Mouse (Mus musculus): ENCODE data around the gene Inhbe. TPM values are rescaled to one million over a fixed set of nuclear protein-coding genes. Genes with fewer than 3 reads are reported as not detected.
A peak's percentile ranks its signal among the peaks of the same experiment; 100 is the strongest.

The Inhbe gene
- polyA plus RNA-seq (2014; fragmentation: Nextera tagmentation; extraction: Ambion mirVana) = 0.03 and 0.15 TPM in 2 replicates

DNA sequence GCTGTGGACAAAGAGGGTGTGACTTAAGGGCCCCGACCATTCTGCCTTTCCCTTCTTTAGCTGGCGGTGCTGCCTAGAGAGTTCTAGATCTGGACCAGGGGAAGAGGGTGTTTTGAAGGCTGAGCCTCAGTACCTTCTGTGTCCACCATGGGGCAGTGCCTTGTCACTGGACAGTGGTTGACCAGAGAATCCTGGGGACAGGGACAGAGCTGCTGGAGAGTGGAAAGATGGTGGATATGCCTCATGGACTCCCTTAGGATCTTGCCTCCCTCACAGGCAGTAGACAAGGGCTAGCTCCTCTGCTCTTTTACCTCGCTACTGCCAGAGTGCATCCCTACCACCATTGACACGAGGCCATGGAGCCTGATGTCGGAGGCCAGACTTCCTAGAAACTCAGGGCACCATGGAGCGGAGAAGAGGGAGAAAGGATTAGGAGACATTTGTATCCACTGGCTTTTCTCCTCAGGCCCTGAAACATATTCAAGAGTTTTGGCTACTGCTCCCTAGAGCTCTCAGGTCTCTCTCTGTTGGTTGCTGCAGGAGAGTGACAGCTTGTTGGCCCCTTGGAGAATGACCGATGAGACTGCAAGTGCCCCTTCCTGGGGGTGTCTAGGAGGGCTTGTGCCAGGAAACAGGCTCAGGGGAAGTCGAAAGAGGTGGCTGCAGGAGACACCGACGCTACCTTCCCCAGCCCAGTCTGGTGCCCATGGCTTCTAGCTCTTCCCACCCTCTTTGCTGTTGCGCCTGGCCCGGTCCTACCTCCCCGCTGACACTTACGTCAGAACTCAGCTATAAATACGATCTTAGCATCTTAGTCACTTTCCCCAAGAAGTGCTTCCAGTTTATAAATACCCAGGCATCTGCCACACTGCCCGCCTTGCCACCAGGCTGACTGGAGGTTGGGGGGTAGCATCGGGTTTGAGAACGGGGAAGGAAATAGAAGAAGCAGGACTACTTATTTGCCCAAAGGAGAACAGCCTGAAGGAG, at the start of gene Inhbe:
Gene Inhbe (minus strand): TSS at position 503 of the 987 bp plus-strand sequence.
- ATAC-seq (ENCODE audit: insufficient number of reproducible peaks, low FRiP score, low TSS enrichment, low read depth) = no peak
- H3K4me3 ChIP-seq (ENCODE audit: low read depth, low read length) = no peak within 1 kb of the TSS

DNA sequence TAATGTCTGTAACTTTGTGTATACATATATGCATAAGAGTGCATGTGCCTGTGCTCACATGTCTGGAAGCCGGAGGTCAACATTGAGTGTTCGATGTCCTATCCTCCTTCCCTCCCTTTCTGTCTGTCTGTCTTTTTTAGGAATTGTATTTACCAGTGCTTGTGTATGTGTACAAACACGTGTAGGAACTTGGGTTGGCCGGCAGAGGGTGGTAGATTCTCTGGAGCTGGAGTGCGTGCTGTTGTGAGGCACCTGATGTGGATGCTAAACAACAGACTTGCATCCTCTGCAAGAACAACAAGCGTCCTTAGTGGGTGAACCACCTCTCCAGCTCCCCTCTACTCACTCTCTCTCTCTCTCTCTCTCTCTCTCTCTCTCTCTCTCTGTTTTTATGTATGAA, 37.6 kb upstream of the Inhbe start:
- Histone ChIP-seq H3K4me3 (ENCODE audit: low read depth, low read length) (no peak overlapping the region), H3K4me1 (ENCODE audit: control insufficient read depth, insufficient read depth, low read length) (no peaks in the 10 kb centered on the region), H3K36me3 (ENCODE audit: control insufficient read depth, insufficient read depth, low read length) (peaks cover 2% of the 10 kb centered on the region; the same call in 1 of the 2 replicates), H3K9ac (ENCODE audit: low read length) (no peak overlapping the region), H3K4me2 (ENCODE audit: low read depth, severe bottlenecking) (no peak overlapping the region), H3K27me3 (ENCODE audit: control insufficient read depth, insufficient read depth, low read length) (no peaks in the 10 kb centered on the region), H3K27ac (replicated peaks; ENCODE audit: low read depth, low read length) (no peak overlapping the region), H3K9me3 (ENCODE audit: control insufficient read depth, low read length) (no peaks in the 10 kb centered on the region)
- no peak for ATAC-seq (ENCODE audit: insufficient number of reproducible peaks, low FRiP score, low TSS enrichment, low read depth)
- WGBS = 84% methylated on average over 6 of the region's 6 CpGs
- DNase-seq (ENCODE audit: low spot score) = no peak

More for the DNA sequence above, at the start of gene Inhbe:
- WGBS = 85% methylated on average over 18 of the region's 18 CpGs
- Histone ChIP-seq H3K9me3 (ENCODE audit: control insufficient read depth, low read length) (no peaks in the 10 kb centered on the region), H3K9ac (ENCODE audit: low read length) (no peak within 1 kb of the TSS), H3K27me3 (ENCODE audit: control insufficient read depth, insufficient read depth, low read length) (no peaks in the 10 kb centered on the region), H3K4me1 (ENCODE audit: control insufficient read depth, insufficient read depth, low read length) (no peaks in the 10 kb centered on the region), H3K36me3 (ENCODE audit: control insufficient read depth, insufficient read depth, low read length) (no peaks in the 10 kb centered on the region), H3K27ac (replicated peaks; ENCODE audit: low read depth, low read length) (no peak within 1 kb of the TSS), H3K4me2 (ENCODE audit: low read depth, severe bottlenecking) (no peak within 1 kb of the TSS)
- no peak for DNase-seq (ENCODE audit: low spot score)

DNA sequence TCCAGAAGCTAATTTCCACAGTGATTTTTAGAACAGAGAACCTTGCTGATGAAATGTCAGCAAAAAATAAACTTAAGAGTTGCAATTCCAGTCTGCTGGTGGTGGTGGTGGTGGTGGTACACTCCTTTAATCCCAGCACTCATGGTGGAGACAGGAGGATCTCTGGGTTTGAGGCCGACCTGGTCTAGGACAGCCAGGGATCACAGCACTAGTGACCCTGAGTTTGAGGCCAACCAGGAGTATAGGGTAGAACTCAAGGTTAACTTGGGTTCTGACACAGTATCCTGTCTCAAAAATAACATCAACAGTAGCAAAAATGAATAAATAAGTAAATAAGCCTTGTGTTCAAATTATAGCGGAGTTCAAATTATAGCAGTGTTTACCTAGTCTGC, 27.5 kb upstream of the Inhbe start:
- no peaks in the 10 kb centered on the region for H3K36me3 ChIP-seq (ENCODE audit: control insufficient read depth, insufficient read depth, low read length)
- no peaks in the 10 kb centered on the region for H3K9me3 ChIP-seq (ENCODE audit: control insufficient read depth, low read length)
- H3K27me3 ChIP-seq (ENCODE audit: control insufficient read depth, insufficient read depth, low read length) = no peaks in the 10 kb centered on the region
- ATAC-seq (ENCODE audit: insufficient number of reproducible peaks, low FRiP score, low TSS enrichment, low read depth) = no peak
- H3K4me2 ChIP-seq (ENCODE audit: low read depth, severe bottlenecking) = peak overlapping the region; percentile 58
- no peak for DNase-seq (ENCODE audit: low spot score)
- H3K9ac ChIP-seq (ENCODE audit: low read length) = no peak overlapping the region; the same call in 1 of the 2 replicates
- WGBS = 57% methylated on average over 2 of the region's 2 CpGs
- peaks cover 5% of the 10 kb centered on the region; the same call in 1 of the 2 replicates for H3K4me1 ChIP-seq (ENCODE audit: control insufficient read depth, insufficient read depth, low read length)
- peak overlapping the region; percentile 99; the same call in 1 of the 2 replicates for H3K27ac ChIP-seq (replicated peaks; ENCODE audit: low read depth, low read length)
- H3K4me3 ChIP-seq (ENCODE audit: low read depth, low read length) = peak overlapping the region; percentile 57

DNA sequence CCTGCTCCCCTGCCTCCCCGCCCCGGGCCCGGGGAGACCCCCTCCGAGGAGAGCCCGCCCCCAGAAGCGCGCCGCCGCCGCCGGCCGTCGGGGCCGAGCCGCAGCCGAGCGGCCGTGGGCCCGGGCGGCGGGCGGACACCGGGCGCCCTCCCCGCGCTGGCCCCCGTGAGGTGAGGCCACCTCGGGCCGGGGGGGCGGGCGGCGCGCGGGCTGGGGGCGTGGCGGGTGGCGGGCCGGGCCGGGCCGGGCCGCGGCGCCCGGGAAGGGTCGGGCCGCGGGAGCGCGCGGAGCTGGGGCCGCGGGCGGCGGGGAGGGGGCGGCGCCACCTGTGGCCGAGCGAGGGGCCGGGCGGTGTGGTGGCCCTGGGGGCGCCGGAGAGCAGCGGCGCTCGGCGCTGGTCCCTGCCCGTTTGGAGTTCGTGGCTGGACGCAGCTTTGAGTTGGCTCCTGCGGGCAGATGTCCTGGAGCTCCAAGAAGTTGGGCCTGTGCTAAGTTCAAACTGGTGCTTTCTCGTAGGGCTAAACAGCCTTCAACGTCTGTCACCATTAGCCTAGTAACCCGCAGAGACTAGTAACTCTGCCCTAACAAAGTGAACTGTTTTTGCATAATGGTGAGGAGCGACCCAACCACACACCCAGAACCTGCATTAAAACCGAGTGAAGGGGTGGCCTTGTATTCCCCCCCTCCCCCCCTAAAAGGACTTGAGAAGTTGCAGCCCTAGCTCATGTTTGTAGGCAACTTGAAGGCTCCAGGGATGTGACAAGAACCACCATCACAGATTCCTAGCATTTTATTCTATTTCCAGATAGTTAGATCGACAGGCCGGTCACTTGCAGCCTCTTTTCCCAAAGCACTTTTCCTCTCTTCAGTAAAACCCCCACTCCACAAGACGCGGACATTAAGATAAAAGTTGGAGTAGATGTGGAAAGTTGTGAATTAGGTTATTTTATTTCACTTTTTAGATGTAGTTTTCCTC, 26.8 kb upstream of the Inhbe start:
- peak overlapping the region; percentile 99 for H3K27ac ChIP-seq (replicated peaks; ENCODE audit: low read depth, low read length)
- H3K4me1 ChIP-seq (ENCODE audit: control insufficient read depth, insufficient read depth, low read length) = peaks cover 5% of the 10 kb centered on the region; the same call in 1 of the 2 replicates
- no peaks in the 10 kb centered on the region for H3K27me3 ChIP-seq (ENCODE audit: control insufficient read depth, insufficient read depth, low read length)
- peak overlapping the region; percentile 97 for H3K9ac ChIP-seq (ENCODE audit: low read length)
- DNase-seq (ENCODE audit: low spot score) (peak; percentile 80), ATAC-seq (ENCODE audit: insufficient number of reproducible peaks, low FRiP score, low TSS enrichment, low read depth) (peak; percentile 60)
- H3K36me3 ChIP-seq (ENCODE audit: control insufficient read depth, insufficient read depth, low read length) = no peaks in the 10 kb centered on the region
- peak overlapping the region; percentile 57 for H3K4me3 ChIP-seq (ENCODE audit: low read depth, low read length)
- no peaks in the 10 kb centered on the region for H3K9me3 ChIP-seq (ENCODE audit: control insufficient read depth, low read length)
- WGBS = 3% methylated on average over 21 of the region's 79 CpGs
- peak overlapping the region; percentile 58 for H3K4me2 ChIP-seq (ENCODE audit: low read depth, severe bottlenecking)

DNA sequence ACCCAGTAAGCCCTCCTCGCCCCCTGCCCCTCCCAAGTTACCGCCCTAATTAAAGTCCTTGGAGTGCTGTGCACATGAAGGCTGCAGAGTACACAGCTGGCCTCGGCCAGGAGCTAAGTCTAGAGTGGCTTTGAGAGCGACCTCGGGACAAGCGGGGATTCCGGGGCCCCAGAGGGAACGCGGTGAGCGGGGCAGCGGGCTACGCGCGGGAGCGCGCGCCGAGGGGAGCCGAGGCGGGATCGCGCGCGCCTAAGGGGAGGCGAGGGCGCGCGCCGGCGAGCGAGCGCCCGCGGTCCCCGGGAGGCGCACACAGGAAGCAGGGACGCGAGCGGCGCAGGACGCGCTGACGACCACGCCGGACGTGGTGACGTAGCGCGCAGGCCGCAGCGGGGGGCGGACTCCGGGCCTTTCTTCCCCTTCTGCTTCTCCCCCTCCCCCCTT, 26.1 kb upstream of the Inhbe start, which contains the start of gene R3hdm2:
Gene R3hdm2 (plus strand): TSS at position 77 of the 441 bp plus-strand sequence.
- H3K36me3 ChIP-seq (ENCODE audit: control insufficient read depth, insufficient read depth, low read length) = no peaks in the 10 kb centered on the region
- H3K27ac ChIP-seq (replicated peaks; ENCODE audit: low read depth, low read length) = peak within 1 kb of the TSS; percentile 99
- ATAC-seq (ENCODE audit: insufficient number of reproducible peaks, low FRiP score, low TSS enrichment, low read depth) (peak; percentile 91), DNase-seq (ENCODE audit: low spot score) (peak; percentile 98)
- WGBS = under 1% methylated on average over 44 of the region's 53 CpGs
- no peaks in the 10 kb centered on the region for H3K9me3 ChIP-seq (ENCODE audit: control insufficient read depth, low read length)
- H3K27me3 ChIP-seq (ENCODE audit: control insufficient read depth, insufficient read depth, low read length) = no peaks in the 10 kb centered on the region
- H3K9ac ChIP-seq (ENCODE audit: low read length) = peak within 1 kb of the TSS; percentile 97
- peak within 1 kb of the TSS; percentile 57 for H3K4me3 ChIP-seq (ENCODE audit: low read depth, low read length)
- peak within 1 kb of the TSS; percentile 58 for H3K4me2 ChIP-seq (ENCODE audit: low read depth, severe bottlenecking)
- H3K4me1 ChIP-seq (ENCODE audit: control insufficient read depth, insufficient read depth, low read length) = peaks cover 5% of the 10 kb centered on the region; the same call in 1 of the 2 replicates

DNA sequence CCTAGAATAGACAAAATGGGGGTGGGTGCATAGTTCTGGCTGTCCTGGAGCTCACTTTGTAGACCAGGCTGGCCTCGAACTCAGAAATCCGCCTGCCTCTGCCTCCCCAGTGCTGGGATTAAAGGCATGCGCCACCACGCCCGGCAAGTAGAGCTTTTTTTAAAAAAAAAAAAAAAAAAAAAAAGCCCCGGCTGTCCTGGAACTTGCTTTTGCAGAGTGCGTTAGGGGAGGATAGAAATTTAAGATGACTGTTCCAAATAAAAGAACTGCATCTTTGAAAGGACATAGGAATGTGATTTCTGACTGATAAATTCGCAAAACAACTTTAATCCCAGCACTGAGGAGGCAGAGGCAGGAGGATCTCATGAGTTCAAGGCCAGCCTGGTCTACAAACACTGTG, 25.4 kb upstream of the Inhbe start:
- ATAC-seq (ENCODE audit: insufficient number of reproducible peaks, low FRiP score, low TSS enrichment, low read depth) (no peak), DNase-seq (ENCODE audit: low spot score) (no peak)
- H3K9ac ChIP-seq (ENCODE audit: low read length) = peak overlapping the region; percentile 97
- H3K4me3 ChIP-seq (ENCODE audit: low read depth, low read length) = peak overlapping the region; percentile 57
- no peaks in the 10 kb centered on the region for H3K9me3 ChIP-seq (ENCODE audit: control insufficient read depth, low read length)
- H3K4me2 ChIP-seq (ENCODE audit: low read depth, severe bottlenecking) = peak overlapping the region; percentile 58
- no peaks in the 10 kb centered on the region for H3K27me3 ChIP-seq (ENCODE audit: control insufficient read depth, insufficient read depth, low read length)
- H3K27ac ChIP-seq (replicated peaks; ENCODE audit: low read depth, low read length) = peak overlapping the region; percentile 99; the same call in 1 of the 2 replicates
- no peaks in the 10 kb centered on the region for H3K36me3 ChIP-seq (ENCODE audit: control insufficient read depth, insufficient read depth, low read length)
- H3K4me1 ChIP-seq (ENCODE audit: control insufficient read depth, insufficient read depth, low read length) = peaks cover 5% of the 10 kb centered on the region; the same call in 1 of the 2 replicates
- 87% methylated on average over 8 of the region's 8 CpGs for WGBS

DNA sequence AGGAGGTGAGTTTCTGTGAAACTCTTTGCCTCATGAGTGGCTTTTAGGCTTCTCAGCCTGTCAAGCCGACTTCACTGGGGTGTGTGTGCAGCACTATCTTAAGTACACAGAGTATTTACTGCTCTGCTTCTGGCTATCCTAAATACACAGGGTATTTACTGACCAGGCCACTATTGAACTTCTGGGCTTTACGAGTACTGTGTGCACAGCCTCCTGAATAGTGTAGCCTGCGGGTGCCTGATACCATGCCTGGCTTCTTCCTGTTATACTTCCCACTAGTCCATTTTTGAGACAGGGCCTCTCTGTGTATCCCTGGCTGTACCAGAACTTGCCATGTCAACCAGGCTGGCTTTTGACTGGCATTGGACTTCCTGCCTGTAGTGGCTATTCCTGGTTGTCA, 23.5 kb upstream of the Inhbe start:
- DNase-seq (ENCODE audit: low spot score) = no peak
- H3K4me2 ChIP-seq (ENCODE audit: low read depth, severe bottlenecking) = no peak overlapping the region
- no peak overlapping the region for H3K4me3 ChIP-seq (ENCODE audit: low read depth, low read length)
- no peak for ATAC-seq (ENCODE audit: insufficient number of reproducible peaks, low FRiP score, low TSS enrichment, low read depth)
- H3K4me1 ChIP-seq (ENCODE audit: control insufficient read depth, insufficient read depth, low read length) = peaks cover 5% of the 10 kb centered on the region; the same call in 1 of the 2 replicates
- no peaks in the 10 kb centered on the region for H3K9me3 ChIP-seq (ENCODE audit: control insufficient read depth, low read length)
- H3K27ac ChIP-seq (replicated peaks; ENCODE audit: low read depth, low read length) = no peak overlapping the region
- 68% methylated on average over 3 of the region's 3 CpGs for WGBS
- no peaks in the 10 kb centered on the region for H3K36me3 ChIP-seq (ENCODE audit: control insufficient read depth, insufficient read depth, low read length)
- no peaks in the 10 kb centered on the region for H3K27me3 ChIP-seq (ENCODE audit: control insufficient read depth, insufficient read depth, low read length)
- no peak overlapping the region for H3K9ac ChIP-seq (ENCODE audit: low read length)

DNA sequence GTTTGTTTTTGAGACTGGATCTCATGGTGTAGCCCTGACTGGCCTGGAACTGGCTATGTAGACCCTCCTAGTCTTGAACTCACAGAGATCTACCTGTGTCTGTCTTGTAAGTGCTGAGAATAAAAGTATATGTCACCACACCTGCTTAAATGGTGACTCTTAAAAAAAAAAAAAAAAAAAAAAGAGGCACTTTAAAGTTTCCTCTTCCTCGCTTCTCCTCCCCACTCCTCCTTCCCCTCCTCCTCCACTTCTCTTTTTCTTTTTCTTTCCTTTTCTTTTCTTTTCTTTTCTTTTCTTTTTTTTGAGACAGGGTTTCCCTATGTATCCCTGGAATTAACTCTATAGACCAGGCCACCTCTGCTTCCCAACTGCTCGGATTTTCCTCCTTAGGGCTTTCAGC, 16.8 kb upstream of the Inhbe start:
- H3K9me3 ChIP-seq (ENCODE audit: control insufficient read depth, low read length) = no peaks in the 10 kb centered on the region
- no peak overlapping the region for H3K9ac ChIP-seq (ENCODE audit: low read length)
- no peak overlapping the region for H3K4me3 ChIP-seq (ENCODE audit: low read depth, low read length)
- no peak for ATAC-seq (ENCODE audit: insufficient number of reproducible peaks, low FRiP score, low TSS enrichment, low read depth)
- DNase-seq (ENCODE audit: low spot score) = no peak
- H3K4me1 ChIP-seq (ENCODE audit: control insufficient read depth, insufficient read depth, low read length) = no peaks in the 10 kb centered on the region
- H3K4me2 ChIP-seq (ENCODE audit: low read depth, severe bottlenecking) = no peak overlapping the region
- no peak overlapping the region for H3K27ac ChIP-seq (replicated peaks; ENCODE audit: low read depth, low read length)
- WGBS = 88% methylated on average over 2 of the region's 2 CpGs
- no peaks in the 10 kb centered on the region for H3K36me3 ChIP-seq (ENCODE audit: control insufficient read depth, insufficient read depth, low read length)
- H3K27me3 ChIP-seq (ENCODE audit: control insufficient read depth, insufficient read depth, low read length) = no peaks in the 10 kb centered on the region
